Mouse (Mus musculus) liver, postnatal 0 days (tissue): ENCODE measurements around the gene Ssh2.

ENCODE experiments used
- CTCF ChIP-seq: sonication (generic); IDR thresholded peaks from 2 replicates; pipeline ENCODE4 v1.5.1; 2016; ENCODE audit warnings: antibody characterized with exemption, low read depth
- EP300 ChIP-seq: IDR thresholded peaks from 2 replicates; pipeline ENCODE4 v1.6.1; 2016; ENCODE audit warnings: antibody characterized with exemption, low read depth, mild to moderate bottlenecking

GRCm38 (mm10) chr11:77349698-77350097 is 133.6 kb downstream of the Ssh2 start:
- no peak for TF ChIP-seq CTCF
- no peak for TF ChIP-seq EP300
